Mouse (Mus musculus) skeletal muscle tissue, adult 2 months (tissue): ENCODE results near the gene Chst14.

Source experiments
- DNase-seq: peaks from one replicate; pipeline ENCODE4 v3.0.0-alpha.2; 2012; ENCODE audit warnings: low read depth, low spot score

Chst14 gene

DNA sequence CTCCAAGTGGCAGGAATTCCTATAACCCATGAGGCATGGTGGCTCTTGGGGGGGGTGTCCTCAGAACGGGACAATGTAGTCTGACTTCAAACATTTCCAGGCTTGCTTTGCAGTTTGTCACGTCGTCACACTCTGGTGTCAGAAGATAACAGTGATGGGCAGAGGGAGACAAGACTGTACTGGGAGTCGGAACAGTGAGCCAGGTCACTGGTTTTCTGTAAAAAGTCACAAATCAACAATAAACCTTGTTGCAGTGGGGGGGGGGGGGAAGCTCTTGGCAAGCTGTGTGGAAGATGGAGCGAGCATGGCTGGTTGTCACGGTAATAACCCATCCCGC is 37.3 kb downstream of the Chst14 start:
- DNase-seq, result no peak

DNA sequence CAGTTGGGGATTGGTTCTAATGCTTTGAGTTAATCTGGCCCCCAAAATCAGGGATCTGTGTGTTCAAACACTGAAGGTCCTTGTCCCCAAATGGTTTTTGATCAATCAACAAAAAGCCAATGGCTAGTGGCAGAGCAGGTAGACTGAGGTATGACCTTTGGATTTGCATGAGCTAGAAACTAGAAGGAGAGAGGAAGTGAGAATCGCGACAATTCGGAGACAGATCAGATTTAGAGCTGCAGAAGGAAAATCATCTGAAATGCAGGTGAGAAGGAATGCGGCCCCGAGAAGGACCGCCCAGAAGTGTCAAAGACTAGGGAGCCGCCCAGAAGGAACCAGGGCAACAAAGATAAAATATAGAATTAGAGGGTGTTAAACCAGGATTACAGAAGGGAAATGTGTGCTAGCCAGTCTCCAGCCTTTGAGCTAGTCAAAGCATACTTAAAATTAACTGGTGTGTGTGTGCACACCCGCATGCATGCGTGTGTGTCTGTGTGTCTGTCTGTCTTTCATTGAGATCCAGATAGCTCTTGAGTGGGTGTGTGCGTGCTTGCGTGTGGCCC is 43.4 kb downstream of the Chst14 start:
- DNase-seq, result no peak

GRCm38 (mm10) chr2:118972048-118972447 is 45.8 kb downstream of the Chst14 start:
- no peak for DNase-seq

- DNase-seq, result peak; percentile 58
These were observed 46.5 kb downstream of the Chst14 start for GRCm38 (mm10) chr2:118972687-118973376.

DNA sequence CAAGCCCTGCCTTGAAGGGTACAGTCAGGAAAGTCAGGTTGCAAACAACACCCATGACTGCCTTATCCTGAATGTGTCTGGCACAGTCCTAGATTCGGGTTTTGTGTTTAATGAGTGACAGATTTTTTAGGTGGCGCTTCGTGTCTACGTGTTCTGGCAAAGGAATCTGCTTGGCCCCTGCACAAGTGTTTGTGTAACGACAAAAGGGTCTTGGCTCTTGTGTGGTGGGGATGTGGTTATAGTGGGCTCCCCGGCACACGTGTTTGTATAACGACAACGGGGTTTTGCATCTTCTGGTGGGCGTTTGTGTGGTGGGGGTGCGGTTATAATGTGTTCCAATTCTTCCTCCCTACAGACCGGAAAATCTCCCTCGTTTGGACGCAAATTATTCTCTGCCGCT is 49.6 kb downstream of the Chst14 start:
- no peak for DNase-seq

DNA sequence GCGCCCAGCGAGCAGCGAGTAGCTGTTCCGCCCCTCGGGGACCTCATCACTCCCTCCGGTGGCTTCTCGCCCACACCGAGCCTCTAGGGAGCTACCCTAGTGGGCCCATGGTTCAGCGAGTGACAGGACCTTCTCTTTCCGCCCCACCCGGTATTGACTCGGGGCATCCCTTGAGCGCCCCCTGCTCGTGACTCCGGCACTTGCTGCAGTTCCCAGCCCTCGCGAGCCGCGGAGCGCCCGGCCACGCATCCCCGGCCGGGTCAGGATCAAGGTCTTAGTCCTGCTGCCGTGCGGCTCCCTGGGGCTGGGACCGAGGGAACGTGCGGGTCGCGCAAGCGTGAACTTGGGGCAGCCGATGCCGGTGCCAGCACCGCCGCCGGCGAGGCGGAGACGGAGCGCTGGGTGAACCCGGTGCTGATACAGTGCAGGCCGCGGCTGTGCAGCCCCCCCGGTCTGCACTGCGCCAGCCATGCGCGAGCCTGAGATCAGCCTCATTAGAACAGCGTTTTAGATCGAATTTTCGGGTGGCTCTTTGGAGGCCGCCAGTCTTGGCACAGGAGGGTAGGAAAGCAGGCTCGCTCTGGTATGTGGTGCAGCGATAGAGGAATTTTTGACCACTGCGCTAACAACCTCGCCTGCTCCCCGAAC is 50.1 kb downstream of the Chst14 start:
- DNase-seq, result peak; percentile 56

DNA sequence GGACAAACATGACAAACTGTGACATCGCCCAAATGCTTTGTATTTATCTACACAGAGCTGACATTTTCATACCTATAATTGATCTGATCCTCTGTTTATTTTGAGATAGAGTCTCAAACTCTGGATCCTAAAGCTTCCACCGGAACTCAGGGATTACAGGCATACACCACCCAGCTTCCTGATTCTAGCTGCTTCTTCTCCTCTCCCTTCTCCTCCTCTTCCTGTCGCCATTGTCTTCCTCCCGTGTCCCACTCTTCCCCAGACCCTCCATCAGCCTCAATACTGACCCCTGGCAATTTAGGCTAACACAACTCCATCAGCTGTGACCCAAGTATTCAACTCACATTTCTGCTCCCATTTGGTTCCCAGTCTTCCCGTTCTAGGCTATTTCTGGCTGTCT is 50.6 kb downstream of the Chst14 start:
- DNase-seq, result no peak

DNA sequence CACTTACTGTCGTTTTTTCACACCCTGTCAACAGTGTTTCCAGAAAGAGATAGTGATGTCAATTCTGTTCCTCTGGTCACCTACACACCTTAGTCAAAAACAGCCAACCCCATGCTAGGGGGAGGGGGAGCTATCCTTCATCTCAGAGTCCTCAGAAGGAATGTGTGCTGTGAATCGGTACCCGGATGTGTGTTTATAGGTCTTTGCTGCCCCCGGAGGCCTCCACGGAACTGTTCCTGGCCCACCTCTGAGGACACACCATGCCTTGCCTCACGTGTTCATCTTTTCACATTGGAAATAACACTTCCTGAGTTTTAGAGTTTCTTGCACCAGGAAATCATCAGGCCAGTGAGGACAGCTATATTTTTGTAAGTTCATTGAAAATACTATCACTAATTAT is 51.8 kb downstream of the Chst14 start:
- no peak for DNase-seq
